Mouse (Mus musculus): ENCODE results near the gene Gsn.

- TF ChIP-seq CTCF (IDR thresholded peaks at IDR 0.05; ENCODE audit: extremely low read depth, insufficient read depth, low read length) = no peak
- TF ChIP-seq POLR2A (IDR thresholded peaks at IDR 0.05; ENCODE audit: extremely low read depth, insufficient read depth, low read length) = no peak
Observed at GRCm38 (mm10) chr2:35280001-35280400, 23.8 kb downstream of the Gsn start.

Measured in cortical plate, adult 2 months (tissue).